Mouse (Mus musculus): ENCODE results near the gene Itgax. TPM values are rescaled to one million over a fixed set of nuclear protein-coding genes. Genes with fewer than 3 reads are reported as not detected.

Gene Itgax
- 1 to 10 TPM; 1.4 to 5.0 TPM for total RNA-seq (2023)

DNA sequence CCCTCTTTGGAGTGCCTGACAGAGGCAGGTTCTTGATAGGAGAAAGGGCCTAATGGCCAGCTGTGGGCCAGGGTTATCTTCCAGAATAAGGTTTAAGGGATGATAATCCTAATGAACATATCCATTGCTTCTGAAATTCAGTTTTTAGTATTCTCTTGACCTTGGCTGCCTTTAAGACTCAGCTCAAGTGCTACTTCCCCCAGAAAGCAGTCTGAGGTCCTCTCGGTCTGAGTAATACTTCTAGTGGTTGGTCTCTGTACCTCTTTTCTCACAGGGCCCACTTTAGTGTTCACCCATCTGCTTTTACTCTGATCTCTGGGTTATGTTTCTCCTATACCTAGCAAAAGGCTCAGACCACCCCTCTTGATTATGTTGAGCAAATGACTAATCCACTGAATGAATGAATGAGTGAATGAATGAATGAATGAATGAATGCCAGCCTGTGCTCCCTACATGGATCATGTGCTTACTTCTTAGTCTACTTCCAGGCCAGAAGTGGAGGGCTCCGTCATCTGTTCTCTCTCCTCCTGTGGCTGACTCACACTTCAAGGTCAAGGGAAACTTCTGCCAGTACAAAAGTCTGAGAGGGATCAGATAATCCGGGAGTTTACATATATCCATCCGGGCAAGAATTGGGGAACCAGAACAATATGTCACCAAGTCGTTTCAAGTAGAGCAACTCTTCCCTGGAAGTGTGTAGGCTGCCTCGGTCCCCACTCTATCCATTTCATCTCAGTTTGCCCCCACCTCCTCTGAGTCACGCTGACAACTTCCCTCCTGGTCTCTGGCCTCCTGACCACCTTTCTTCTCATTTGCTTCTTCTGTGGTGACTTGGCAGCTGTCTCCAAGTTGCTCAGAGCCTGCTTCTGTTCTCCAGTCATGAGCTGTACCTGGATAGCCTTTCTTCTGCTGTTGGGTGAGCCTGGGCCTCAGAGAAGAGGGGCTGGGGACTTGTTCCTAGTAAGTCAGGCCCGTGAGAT, at the start of gene Itgax:
Gene Itgax (plus strand): TSS at position 807 of the 980 bp plus-strand sequence.

DNA sequence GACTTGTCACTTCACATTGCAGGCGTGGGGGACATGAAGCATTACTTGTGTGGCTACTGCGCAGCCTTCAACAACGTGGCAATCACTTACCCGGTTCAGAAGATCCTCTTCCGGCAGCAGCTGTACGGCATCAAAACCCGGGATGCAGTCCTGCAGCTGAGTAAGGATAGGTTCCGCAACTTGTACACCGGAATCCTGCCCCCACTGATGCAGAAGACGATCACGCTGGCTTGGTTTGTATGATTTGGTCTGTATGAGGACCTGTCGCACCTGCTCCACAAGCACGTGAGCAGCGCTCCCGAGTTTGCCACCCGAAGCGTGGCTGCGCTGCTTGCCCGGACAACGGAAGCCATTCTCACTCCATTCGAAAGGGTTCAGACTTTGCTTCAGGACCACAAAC, 24.7 kb downstream of the Itgax start, which contains the start of gene Itgad:
Gene Itgad (plus strand): TSS at position 301 of the 400 bp plus-strand sequence.

Other genes starting within 250 kb of the Itgax start
- gene Prss53, start 238.6 kb upstream of the Itgax start, total RNA-seq (2023): under 1 TPM; 0.53 to 0.76 TPM
- gene Gm21974, start 234.1 kb upstream of the Itgax start, total RNA-seq (2023): not detected
- gene Vkorc1, start 233.9 kb upstream of the Itgax start, total RNA-seq (2023): 10 to 100 TPM; 12.4 to 16.7 TPM
- 10 to 100 TPM; 24.6 to 33.4 TPM for gene Bckdk, start 225.5 kb upstream of the Itgax start, total RNA-seq (2023)
- 10 to 100 TPM; 41.0 to 43.8 TPM for gene Kat8, start 217.0 kb upstream of the Itgax start, total RNA-seq (2023)
- gene Prss8, start 199.4 kb upstream of the Itgax start, total RNA-seq (2023): not detected
- gene Prss36, start 182.8 kb upstream of the Itgax start, total RNA-seq (2023): 1 to 10 TPM in 1 of 2 experiments, under 1 TPM in 1; 0.74 to 1.5 TPM
- gene Fus, start 162.1 kb upstream of the Itgax start, total RNA-seq (2023): 100 to 1,000 TPM; 709 to 864 TPM
- 10 to 100 TPM; 45.2 to 62.4 TPM for gene Pycard, start 135.7 kb upstream of the Itgax start, total RNA-seq (2023)
- gene Trim72, start 125.6 kb upstream of the Itgax start, total RNA-seq (2023): 1 to 10 TPM; 1.3 to 6.0 TPM
- gene Itgam, start 66.9 kb upstream of the Itgax start, total RNA-seq (2023): 1 to 10 TPM in 1 of 2 experiments, under 1 TPM in 1; 0.83 to 2.7 TPM
- not detected for gene Gm49368, start 66.9 kb upstream of the Itgax start, total RNA-seq (2023)
- gene Itgad, start 24.8 kb downstream of the Itgax start, total RNA-seq (2023): 1 to 10 TPM; 4.5 to 5.0 TPM
- not detected for gene Cox6a2, start 76.8 kb downstream of the Itgax start, total RNA-seq (2023)
- gene Armc5, start 107.8 kb downstream of the Itgax start, total RNA-seq (2023): 10 to 100 TPM; 24.1 to 25.7 TPM
- 1 to 10 TPM; 3.8 to 3.9 TPM for gene 9130023H24Rik, start 108.5 kb downstream of the Itgax start, total RNA-seq (2023)
- 1 to 10 TPM; 4.1 to 4.7 TPM for gene Tgfb1i1, start 117.3 kb downstream of the Itgax start, total RNA-seq (2023)
- under 1 TPM in 1 of 2 experiments, not detected in 1; 0.33 TPM for gene Slc5a2, start 136.1 kb downstream of the Itgax start, total RNA-seq (2023)
- 10 to 100 TPM; 24.4 to 37.3 TPM for gene BC017158, start 168.6 kb downstream of the Itgax start, total RNA-seq (2023)